Comparison of ENCODE assay signal across 9 mouse cellular contexts in the genomic region with DNA sequence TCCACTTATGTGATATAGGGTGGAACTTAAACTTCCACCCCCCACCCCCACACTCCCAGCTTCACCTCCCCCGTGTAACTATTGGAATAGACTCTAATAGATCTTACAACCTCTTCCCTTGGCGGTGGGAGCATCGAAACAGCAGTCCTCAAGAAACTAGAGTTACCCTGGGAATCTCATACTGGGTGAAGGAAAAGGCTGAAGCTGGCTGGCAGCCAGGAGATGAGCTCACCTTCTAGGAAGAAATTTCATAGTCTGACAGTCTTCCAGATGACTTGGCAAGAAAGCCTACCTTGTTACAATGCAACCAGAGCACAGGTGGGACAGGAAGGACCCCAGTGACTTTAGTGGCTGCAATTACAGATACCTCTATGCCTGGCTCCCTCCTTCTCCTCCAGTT. TPM values are rescaled to one million over a fixed set of nuclear protein-coding genes. Genes with fewer than 3 reads are reported as not detected.
DNase-seq lines count a peak whose midpoint lies in the region.
"Had no signal": no experiment of that assay in that cellular context is flagged by ENCODE, and none has a peak within 500 bp of the region (broad histone marks: within the 10 kb centered on the region; RNA-seq: fewer than 3 reads in every experiment).

No protein-coding gene starts in this region.

- intact Hi-C loops in left cerebral cortex, postnatal 4 days (cut with DNase I), result no loop called here

- DNase-seq in left cerebral cortex, postnatal 4 days, result peak; percentile 15
- no peak for DNase-seq in left cerebral cortex, adult 8-10 months (ENCODE audit: low spot score in 2 of 2)
- DNase-seq in adrenal gland, postnatal 36 days, result peak; percentile 33 to 57
- peak; percentile 64 for DNase-seq in kidney, adult 18-20 months
- DNase-seq in right cerebral cortex, postnatal 4 days, result peak; percentile 12
- no peak for DNase-seq in frontal cortex, postnatal 36 days (ENCODE audit: low spot score in 2 of 2)
- no peak for DNase-seq in thymus, postnatal 0 days (ENCODE audit: low spot score)
- DNase-seq: liver, embryonic 13.5 days; thymus, postnatal 14 days had no signal

RNA-seq across cellular contexts. Expression of a gene that starts 57.6 kb away (rescaled TPM):
- 10 to 100 TPM; 22.7 to 24.9 TPM for total RNA-seq in left cerebral cortex, postnatal 4 days (2021)
- total RNA-seq in left cerebral cortex, adult 8-10 months (2022), result 10 to 100 TPM; 22.4 to 25.2 (median 22.9) TPM
- 10 to 100 TPM; 56.4 to 70.1 TPM for total RNA-seq in adrenal gland, postnatal 36 days (2021)
- polyA plus RNA-seq in thymus, postnatal 0 days (2015; fragmentation: Nextera tagmentation; extraction: Ambion mirVana), result 15.0 and 19.8 TPM in 2 replicates

Comparison
In these comparisons a context has a peak if more than half of its experiments do, and no peak if none do; other contexts are left out.
1. DNase-seq: peak in left cerebral cortex, postnatal 4 days (single experiment), adrenal gland, postnatal 36 days (2 of 2), kidney, adult 18-20 months (single experiment) and right cerebral cortex, postnatal 4 days (single experiment); none in left cerebral cortex, adult 8-10 months (0 of 2), frontal cortex, postnatal 36 days (0 of 2) and thymus, postnatal 0 days (single experiment).